Mouse (Mus musculus): ENCODE data around the gene Rnf145. TPM values are rescaled to one million over a fixed set of nuclear protein-coding genes. Genes with fewer than 3 reads are reported as not detected.
A peak's percentile ranks its signal among the peaks of the same experiment; 100 is the strongest.

Rnf145 gene
- polyA plus RNA-seq, 1 experiment from 2014 or later: 104 TPM

GRCm38 (mm10) chr11:44549511-44550278 lies 30.9 kb downstream of the Rnf145 start:
- Histone ChIP-seq H3K4me1 (ENCODE audit: control insufficient read depth, insufficient read depth, low read length) (no peaks in the 10 kb centered on the region), H3K4me2 (ENCODE audit: low read depth, low read length) (no peak overlapping the region), H3K4me3 (ENCODE audit: low read depth, low read length) (no peak overlapping the region), H3K27ac (replicated peaks; ENCODE audit: low read depth, low read length) (no peak overlapping the region), H3K27me3 (ENCODE audit: control insufficient read depth, insufficient read depth, low read length) (no peaks in the 10 kb centered on the region), H3K36me3 (replicated peaks; ENCODE audit: control insufficient read depth, insufficient read depth, low read depth, low read length) (peaks cover 21% of the 10 kb centered on the region), H3K9me3 (replicated peaks; ENCODE audit: control insufficient read depth, low read length) (no peaks in the 10 kb centered on the region), H3K9ac (replicated peaks; ENCODE audit: low read length) (no peak overlapping the region)
- no peak for DNase-seq (ENCODE audit: low spot score)
- no peak for ATAC-seq (replicated peaks; ENCODE audit: insufficient number of reproducible peaks, low FRiP score, low TSS enrichment, low read depth)
- 96% methylated on average over 10 of the region's 10 CpGs for WGBS

- H3K4me3 ChIP-seq (ENCODE audit: low read depth, low read length): no peak overlapping the region
- no peaks in the 10 kb centered on the region for H3K4me1 ChIP-seq (ENCODE audit: control insufficient read depth, insufficient read depth, low read length)
- no peak overlapping the region for H3K27ac ChIP-seq (replicated peaks; ENCODE audit: low read depth, low read length)
- no peak overlapping the region for H3K9ac ChIP-seq (replicated peaks; ENCODE audit: low read length)
- no peaks in the 10 kb centered on the region for H3K27me3 ChIP-seq (ENCODE audit: control insufficient read depth, insufficient read depth, low read length)
- no peak for ATAC-seq (replicated peaks; ENCODE audit: insufficient number of reproducible peaks, low FRiP score, low TSS enrichment, low read depth)
- peaks cover 21% of the 10 kb centered on the region for H3K36me3 ChIP-seq (replicated peaks; ENCODE audit: control insufficient read depth, insufficient read depth, low read depth, low read length)
- 91% methylated on average over 6 of the region's 6 CpGs for WGBS
- no peaks in the 10 kb centered on the region for H3K9me3 ChIP-seq (replicated peaks; ENCODE audit: control insufficient read depth, low read length)
- no peak overlapping the region for H3K4me2 ChIP-seq (ENCODE audit: low read depth, low read length)
- peak; percentile 47 for DNase-seq (ENCODE audit: low spot score)
Observed at GRCm38 (mm10) chr11:44550996-44551395, 32.2 kb downstream of the Rnf145 start.

- WGBS: 92% methylated on average over 4 of the region's 4 CpGs
- peaks cover 15% of the 10 kb centered on the region for H3K36me3 ChIP-seq (replicated peaks; ENCODE audit: control insufficient read depth, insufficient read depth, low read depth, low read length)
- H3K27ac ChIP-seq (replicated peaks; ENCODE audit: low read depth, low read length): no peak overlapping the region
- H3K9ac ChIP-seq (replicated peaks; ENCODE audit: low read length): no peak overlapping the region
- DNase-seq (ENCODE audit: low spot score) (no peak), ATAC-seq (replicated peaks; ENCODE audit: insufficient number of reproducible peaks, low FRiP score, low TSS enrichment, low read depth) (no peak)
- no peak overlapping the region for H3K4me2 ChIP-seq (ENCODE audit: low read depth, low read length)
- no peak overlapping the region for H3K4me3 ChIP-seq (ENCODE audit: low read depth, low read length)
- no peaks in the 10 kb centered on the region for H3K4me1 ChIP-seq (ENCODE audit: control insufficient read depth, insufficient read depth, low read length)
- H3K27me3 ChIP-seq (ENCODE audit: control insufficient read depth, insufficient read depth, low read length): no peaks in the 10 kb centered on the region
- H3K9me3 ChIP-seq (replicated peaks; ENCODE audit: control insufficient read depth, low read length): no peaks in the 10 kb centered on the region
Observed at GRCm38 (mm10) chr11:44554339-44554738, 35.6 kb downstream of the Rnf145 start.

GRCm38 (mm10) chr11:44558521-44558920 lies 39.8 kb downstream of the Rnf145 start:
- H3K36me3 ChIP-seq (replicated peaks; ENCODE audit: control insufficient read depth, insufficient read depth, low read depth, low read length): peaks cover 4% of the 10 kb centered on the region

GRCm38 (mm10) chr11:44559466-44559865 lies 40.7 kb downstream of the Rnf145 start:
- 93% methylated on average over 6 of the region's 6 CpGs for WGBS
- ATAC-seq (replicated peaks; ENCODE audit: insufficient number of reproducible peaks, low FRiP score, low TSS enrichment, low read depth) (no peak), DNase-seq (ENCODE audit: low spot score) (no peak)
- Histone ChIP-seq H3K4me1 (ENCODE audit: control insufficient read depth, insufficient read depth, low read length) (no peaks in the 10 kb centered on the region), H3K9me3 (replicated peaks; ENCODE audit: control insufficient read depth, low read length) (no peaks in the 10 kb centered on the region), H3K27ac (replicated peaks; ENCODE audit: low read depth, low read length) (no peak overlapping the region), H3K27me3 (ENCODE audit: control insufficient read depth, insufficient read depth, low read length) (no peaks in the 10 kb centered on the region), H3K36me3 (replicated peaks; ENCODE audit: control insufficient read depth, insufficient read depth, low read depth, low read length) (peaks cover 10% of the 10 kb centered on the region), H3K4me2 (ENCODE audit: low read depth, low read length) (no peak overlapping the region), H3K9ac (replicated peaks; ENCODE audit: low read length) (no peak overlapping the region), H3K4me3 (ENCODE audit: low read depth, low read length) (no peak overlapping the region)

More at GRCm38 (mm10) chr11:44558521-44558920, 39.8 kb downstream of the Rnf145 start:
- H3K4me3 ChIP-seq (ENCODE audit: low read depth, low read length): no peak overlapping the region
- no peak overlapping the region for H3K9ac ChIP-seq (replicated peaks; ENCODE audit: low read length)
- DNase-seq (ENCODE audit: low spot score) (no peak), ATAC-seq (replicated peaks; ENCODE audit: insufficient number of reproducible peaks, low FRiP score, low TSS enrichment, low read depth) (no peak)
- no peaks in the 10 kb centered on the region for H3K9me3 ChIP-seq (replicated peaks; ENCODE audit: control insufficient read depth, low read length)
- H3K4me1 ChIP-seq (ENCODE audit: control insufficient read depth, insufficient read depth, low read length): no peaks in the 10 kb centered on the region
- no peaks in the 10 kb centered on the region for H3K27me3 ChIP-seq (ENCODE audit: control insufficient read depth, insufficient read depth, low read length)
- 93% methylated on average over 3 of the region's 3 CpGs for WGBS
- no peak overlapping the region for H3K27ac ChIP-seq (replicated peaks; ENCODE audit: low read depth, low read length)
- no peak overlapping the region for H3K4me2 ChIP-seq (ENCODE audit: low read depth, low read length)

GRCm38 (mm10) chr11:44560396-44560795 lies 41.6 kb downstream of the Rnf145 start:
- Histone ChIP-seq H3K27ac (replicated peaks; ENCODE audit: low read depth, low read length) (no peak overlapping the region), H3K9ac (replicated peaks; ENCODE audit: low read length) (no peak overlapping the region), H3K36me3 (replicated peaks; ENCODE audit: control insufficient read depth, insufficient read depth, low read depth, low read length) (peaks cover 12% of the 10 kb centered on the region), H3K9me3 (replicated peaks; ENCODE audit: control insufficient read depth, low read length) (no peaks in the 10 kb centered on the region), H3K27me3 (ENCODE audit: control insufficient read depth, insufficient read depth, low read length) (no peaks in the 10 kb centered on the region), H3K4me3 (ENCODE audit: low read depth, low read length) (no peak overlapping the region), H3K4me1 (ENCODE audit: control insufficient read depth, insufficient read depth, low read length) (no peaks in the 10 kb centered on the region), H3K4me2 (ENCODE audit: low read depth, low read length) (no peak overlapping the region)
- ATAC-seq (replicated peaks; ENCODE audit: insufficient number of reproducible peaks, low FRiP score, low TSS enrichment, low read depth) (no peak), DNase-seq (ENCODE audit: low spot score) (no peak)
- 89% methylated on average over 8 of the region's 8 CpGs for WGBS

- Histone ChIP-seq H3K36me3 (replicated peaks; ENCODE audit: control insufficient read depth, insufficient read depth, low read depth, low read length) (peaks cover 12% of the 10 kb centered on the region), H3K4me1 (ENCODE audit: control insufficient read depth, insufficient read depth, low read length) (no peaks in the 10 kb centered on the region), H3K27me3 (ENCODE audit: control insufficient read depth, insufficient read depth, low read length) (no peaks in the 10 kb centered on the region), H3K9me3 (replicated peaks; ENCODE audit: control insufficient read depth, low read length) (no peaks in the 10 kb centered on the region), H3K4me3 (ENCODE audit: low read depth, low read length) (no peak overlapping the region), H3K9ac (replicated peaks; ENCODE audit: low read length) (no peak overlapping the region), H3K4me2 (ENCODE audit: low read depth, low read length) (no peak overlapping the region), H3K27ac (replicated peaks; ENCODE audit: low read depth, low read length) (no peak overlapping the region)
- 85% methylated on average over 21 of the region's 21 CpGs for WGBS
- no peak for ATAC-seq (replicated peaks; ENCODE audit: insufficient number of reproducible peaks, low FRiP score, low TSS enrichment, low read depth)
- DNase-seq (ENCODE audit: low spot score): no peak
Observed at GRCm38 (mm10) chr11:44561476-44562015, 42.8 kb downstream of the Rnf145 start.

- H3K4me2 ChIP-seq (ENCODE audit: low read depth, low read length): no peak overlapping the region
- H3K9me3 ChIP-seq (replicated peaks; ENCODE audit: control insufficient read depth, low read length): no peaks in the 10 kb centered on the region
- no peak for ATAC-seq (replicated peaks; ENCODE audit: insufficient number of reproducible peaks, low FRiP score, low TSS enrichment, low read depth)
- peaks cover 12% of the 10 kb centered on the region for H3K36me3 ChIP-seq (replicated peaks; ENCODE audit: control insufficient read depth, insufficient read depth, low read depth, low read length)
- WGBS: 89% methylated on average over 11 of the region's 12 CpGs
- DNase-seq (ENCODE audit: low spot score): no peak
- no peaks in the 10 kb centered on the region for H3K27me3 ChIP-seq (ENCODE audit: control insufficient read depth, insufficient read depth, low read length)
- H3K4me3 ChIP-seq (ENCODE audit: low read depth, low read length): no peak overlapping the region
- H3K9ac ChIP-seq (replicated peaks; ENCODE audit: low read length): no peak overlapping the region
- no peak overlapping the region for H3K27ac ChIP-seq (replicated peaks; ENCODE audit: low read depth, low read length)
- no peaks in the 10 kb centered on the region for H3K4me1 ChIP-seq (ENCODE audit: control insufficient read depth, insufficient read depth, low read length)
Observed at GRCm38 (mm10) chr11:44562389-44563135, 43.8 kb downstream of the Rnf145 start.

Measured in embryonic facial prominence, embryonic 11.5 days (tissue).